Comparison of ENCODE assay signal across 11 mouse cellular contexts in the genomic region with DNA sequence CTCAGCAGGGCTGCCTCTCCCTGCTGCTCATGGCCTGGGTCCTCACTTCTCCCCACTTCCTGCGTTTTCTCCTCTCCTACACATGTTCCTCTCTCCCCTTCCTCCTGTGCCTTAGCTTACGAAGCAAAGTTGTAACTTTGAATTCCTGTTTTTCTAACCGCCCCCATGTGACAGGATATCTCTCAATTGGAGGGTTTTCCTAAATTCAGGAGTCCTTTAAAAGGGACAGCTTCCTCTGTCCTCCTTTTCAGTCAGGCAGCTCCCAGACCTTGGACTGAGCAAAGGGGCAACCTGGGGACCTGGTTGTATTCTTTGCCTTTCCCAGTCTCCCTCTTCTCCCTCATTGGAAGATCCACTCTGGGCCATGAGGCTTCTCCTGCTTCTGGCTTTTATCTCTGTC. TPM values are rescaled to one million over a fixed set of nuclear protein-coding genes. Genes with fewer than 3 reads are reported as not detected.
DNase-seq lines count a peak whose midpoint lies in the region; TF ChIP-seq lines count a peak whose summit lies in the region.
"Had no signal": no experiment of that assay in that cellular context is flagged by ENCODE, and none has a peak within 500 bp of the region (broad histone marks: within the 10 kb centered on the region; RNA-seq: fewer than 3 reads in every experiment).

A gene (plus strand): TSS at position 244 of the 400 bp plus-strand sequence.

- no peak for DNase-seq in urinary bladder, adult 2 months (ENCODE audit: low spot score)
- DNase-seq in urinary bladder, postnatal 10 days (ENCODE audit: low spot score) = no peak
- DNase-seq in gastrocnemius, adult 2 months = no peak
- DNase-seq in heart, postnatal 36 days = peak in 1 of 2 experiments; percentile 15
- no peak for DNase-seq in ovary, postnatal 36 days (ENCODE audit: low spot score)
- no peak for DNase-seq in ovary, postnatal 14 days (ENCODE audit: low spot score)
- no peak for DNase-seq in T-cell, adult 2 months (ENCODE audit: low spot score)
- DNase-seq: kidney, postnatal 25 days; lung, adult 18-20 months had no signal

- H3K27ac ChIP-seq in gastrocnemius, adult 2 months = peak within 1 kb of the TSS; percentile 40

- peak within 1 kb of the TSS; percentile 47 for H3K4me3 ChIP-seq in gastrocnemius, adult 2 months
- H3K4me3 ChIP-seq: erythroblast, embryonic 14.5 days; myocyte had no signal

- no peak for TF ChIP-seq CTCF in gastrocnemius, adult 2 months (IDR thresholded peaks at IDR 0.05)

- intact Hi-C loops in gastrocnemius, adult 2 months (cut with DNase I) = no loop called here
- intact Hi-C loops in heart, postnatal 36 days (cut with DNase I) = no loop called here

RNA-seq across cellular contexts. Expression of the gene that starts here (rescaled TPM):
- 23.8 and 27.5 TPM in 2 replicates for polyA plus RNA-seq in urinary bladder, adult 2 months (2012; rRNA removed)
- total RNA-seq in gastrocnemius, adult 2 months (2021) = 10 to 100 TPM in 1 of 2 experiments, 1 to 10 TPM in 1; 5.4 to 10.9 TPM
- 10 to 100 TPM; 17.3 to 22.4 TPM for total RNA-seq in heart, postnatal 36 days (2021)
